Mouse (Mus musculus) heart, adult 2 months (tissue): ENCODE results near the gene Fbp1. TPM values are rescaled to one million over a fixed set of nuclear protein-coding genes. Genes with fewer than 3 reads are reported as not detected.
"Not testable (repeated sequence)": the region's sequence is repeated elsewhere in the genome, so short reads cannot be mapped to it uniquely, and the experiment has no call there.

Source experiments
- DNase-seq, 2 experiments: peaks; one replicate each; pipeline ENCODE4 v3.0.0; 2021
- H3K27ac ChIP-seq: fragments of 200-600 bp; 2 replicates; pipeline ENCODE4 v1.8.1; 2022
- H3K27me3 ChIP-seq: fragments of 200-500 bp; 2 replicates; pipeline ENCODE4 v1.6.1; 2012; ENCODE audit warnings: mild to moderate bottlenecking, low read length, inconsistent platforms, mixed read lengths; ENCODE audit not compliant: control insufficient read depth, insufficient read depth
- H3K36me3 ChIP-seq: fragments of 200-500 bp; 2 replicates; pipeline ENCODE4 v1.6.1; 2012; ENCODE audit warnings: low read length, inconsistent platforms; ENCODE audit not compliant: control insufficient read depth, insufficient read depth
- H3K4me1 ChIP-seq: fragments of 200-500 bp; 2 replicates; pipeline ENCODE4 v1.6.1; 2011; ENCODE audit warnings: low read length; ENCODE audit not compliant: control insufficient read depth, insufficient read depth
- H3K4me3 ChIP-seq: fragments of 200-600 bp; 2 replicates; pipeline ENCODE4 v1.8.1; 2022
- H3K79me2 ChIP-seq: fragments of 200-500 bp; replicated peaks from 2 replicates; pipeline ENCODE4 v1.6.1; 2012; ENCODE audit warnings: mild to moderate bottlenecking, inconsistent platforms, low read length, moderate library complexity, mixed read lengths; ENCODE audit not compliant: control insufficient read depth, insufficient read depth
- H3K9ac ChIP-seq: fragments of 200-500 bp; 2 replicates; pipeline ENCODE4 v1.6.1; 2012; ENCODE audit warnings: low read depth, mild to moderate bottlenecking, control low read depth, inconsistent platforms, low read length, mixed read lengths
- CTCF ChIP-seq: fragments of 200-600 bp; IDR thresholded peaks from 2 replicates; pipeline ENCODE4 v1.8.1; 2022; ENCODE audit warnings: antibody characterized with exemption, mild to moderate bottlenecking, moderate library complexity
- EP300 ChIP-seq: fragments of 200-500 bp; IDR thresholded peaks from 2 replicates; pipeline ENCODE4 v1.6.1; 2011; ENCODE audit warnings: low read depth, low read length, control low read depth; ENCODE audit not compliant: insufficient read depth
- POLR2A ChIP-seq: fragments of 200-500 bp; IDR thresholded peaks from 2 replicates; pipeline ENCODE4 v1.6.1; 2011; ENCODE audit warnings: mild to moderate bottlenecking, low read depth, low read length, control low read depth; ENCODE audit not compliant: insufficient read depth
- WGBS: fragments of 180-500 bp; shearing (Covaris S2); methylation state at CpG from one replicate; pipeline ENCODE4 v1.1.7; 2018; 5-methylcytosine and 5-hydroxymethylcytosine counted together
- intact Hi-C: fragments of 180-260 bp; cut with DNase I; formaldehyde crosslinking; loops from one replicate; pipeline ENCODE4 v1.15.1; 2025
- polyA plus RNA-seq: library from polyadenylated mRNA; depleted of rRNA; stranded (reverse); fragments of >200 nt; gene quantifications from 2 replicates; pipeline ENCODE4 v1.2.3, GENCODE M21; 2012
- total RNA-seq, 2 experiments: library from RNA; stranded (reverse); gene quantifications; 2 replicates each; pipeline ENCODE4 v1.2.3; 2021

Fbp1 gene
- total and polyA plus RNA-seq, 3 experiments = 0.51 TPM; not detected in 2

DNA sequence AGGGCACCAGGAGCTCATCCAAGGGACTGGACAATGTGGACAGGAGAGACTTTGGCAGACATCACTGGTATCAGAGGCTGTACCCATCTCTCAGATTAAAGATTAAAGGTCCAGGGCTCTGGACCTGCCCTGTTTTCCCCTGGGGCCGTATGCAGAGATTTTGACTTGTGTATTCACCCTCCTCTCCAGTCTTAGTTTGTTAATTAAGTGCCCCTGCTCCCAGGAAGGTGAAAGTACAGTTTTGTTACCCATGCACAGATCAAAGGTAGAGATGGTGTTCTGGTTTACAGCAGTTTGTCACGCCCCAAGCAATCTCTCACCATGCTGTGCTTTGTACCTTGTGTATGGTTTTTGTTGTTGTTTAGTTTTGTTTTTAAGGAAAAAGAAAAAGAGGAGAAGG lies 17.5 kb downstream of the Fbp1 start:
- Histone ChIP-seq H3K36me3 (no peaks in the 10 kb centered on the region), H3K4me3 (no peak overlapping the region), H3K27me3 (no peaks in the 10 kb centered on the region), H3K4me1 (no peaks in the 10 kb centered on the region), H3K9ac (no peak overlapping the region), H3K79me2 (no peaks in the 10 kb centered on the region), H3K27ac (no peak overlapping the region)
- no peak for DNase-seq
- intact Hi-C loops = no loop called here
- no peak for TF ChIP-seq CTCF
- no peak for TF ChIP-seq EP300
- no peak for TF ChIP-seq POLR2A
- WGBS = 79% methylated on average over 2 of the region's 2 CpGs

GRCm38 (mm10) chr13:62866817-62867216 lies 21.3 kb downstream of the Fbp1 start:
- Histone ChIP-seq H3K36me3 (no peaks in the 10 kb centered on the region), H3K4me1 (no peaks in the 10 kb centered on the region), H3K27ac (no peak overlapping the region), H3K27me3 (no peaks in the 10 kb centered on the region), H3K4me3 (no peak overlapping the region), H3K9ac (no peak overlapping the region), H3K79me2 (no peaks in the 10 kb centered on the region)
- no peak for TF ChIP-seq CTCF
- no peak for TF ChIP-seq EP300
- no peak for TF ChIP-seq POLR2A
- WGBS = 59% methylated on average over 4 of the region's 4 CpGs
- no peak for DNase-seq
- intact Hi-C loops = no loop called here

GRCm38 (mm10) chr13:62865651-62866315 lies 22.3 kb downstream of the Fbp1 start:
- H3K27ac ChIP-seq = no peak overlapping the region

GRCm38 (mm10) chr13:62863771-62864170 lies 24.3 kb downstream of the Fbp1 start:
- DNase-seq = no peak
- 49% methylated on average over 6 of the region's 6 CpGs for WGBS

More at GRCm38 (mm10) chr13:62865651-62866315, 22.3 kb downstream of the Fbp1 start:
- intact Hi-C loops = no loop called here
- no peaks in the 10 kb centered on the region for H3K36me3 ChIP-seq
- H3K4me3 ChIP-seq = no peak overlapping the region
- no peaks in the 10 kb centered on the region for H3K79me2 ChIP-seq
- H3K4me1 ChIP-seq = no peaks in the 10 kb centered on the region
- DNase-seq = no peak
- WGBS = 57% methylated on average over 11 of the region's 11 CpGs
- H3K27me3 ChIP-seq = no peaks in the 10 kb centered on the region
- TF ChIP-seq POLR2A = no peak
- TF ChIP-seq EP300 = no peak
- TF ChIP-seq CTCF = no peak
- H3K9ac ChIP-seq = no peak overlapping the region

GRCm38 (mm10) chr13:62862875-62863274 lies 25.2 kb downstream of the Fbp1 start:
- intact Hi-C loops = no loop called here
- TF ChIP-seq CTCF (no peak), EP300 (no peak), POLR2A (no peak)
- H3K4me3 ChIP-seq = no peak overlapping the region
- H3K4me1 ChIP-seq = peaks cover 3% of the 10 kb centered on the region
- H3K9ac ChIP-seq = no peak overlapping the region
- no peaks in the 10 kb centered on the region for H3K27me3 ChIP-seq
- H3K27ac ChIP-seq = no peak overlapping the region
- WGBS = 55% methylated on average over 3 of the region's 3 CpGs
- no peaks in the 10 kb centered on the region for H3K79me2 ChIP-seq
- H3K36me3 ChIP-seq = no peaks in the 10 kb centered on the region
- DNase-seq = no peak

More at GRCm38 (mm10) chr13:62863771-62864170, 24.3 kb downstream of the Fbp1 start:
- Histone ChIP-seq H3K4me3 (no peak overlapping the region), H3K79me2 (no peaks in the 10 kb centered on the region), H3K27me3 (no peaks in the 10 kb centered on the region), H3K4me1 (peaks cover 2% of the 10 kb centered on the region; the same call in 1 of the 2 replicates), H3K36me3 (no peaks in the 10 kb centered on the region), H3K27ac (no peak overlapping the region), H3K9ac (no peak overlapping the region)
- intact Hi-C loops = no loop called here
- TF ChIP-seq CTCF (no peak), POLR2A (no peak), EP300 (no peak)

GRCm38 (mm10) chr13:62860068-62860467 lies 28.0 kb downstream of the Fbp1 start:
- Histone ChIP-seq H3K4me3 (no peak overlapping the region), H3K4me1 (peaks cover 3% of the 10 kb centered on the region), H3K79me2 (no peaks in the 10 kb centered on the region), H3K9ac (no peak overlapping the region), H3K36me3 (no peaks in the 10 kb centered on the region), H3K27ac (no peak overlapping the region), H3K27me3 (no peaks in the 10 kb centered on the region)
- DNase-seq = no peak
- TF ChIP-seq EP300 (no peak), POLR2A (no peak), CTCF (no peak)
- 87% methylated on average over 4 of the region's 4 CpGs for WGBS
- intact Hi-C loops = no loop called here

- H3K79me2 ChIP-seq, DNase-seq, H3K4me1 ChIP-seq, H3K36me3 ChIP-seq, H3K27me3 ChIP-seq, H3K4me3 ChIP-seq, H3K9ac ChIP-seq: not testable (repeated sequence)
- H3K27ac ChIP-seq = peak overlapping the region; percentile 75; the same call in 1 of the 2 replicates
- 39% methylated on average over 10 of the region's 10 CpGs for WGBS
- intact Hi-C loops = loop anchor here (10.0 kb wide), 1 partner anchor 394 kb away; the partner anchor contains the start of gene Gm49359
Observed at GRCm38 (mm10) chr13:62859251-62859650, 28.8 kb downstream of the Fbp1 start.
